Mouse (Mus musculus): ENCODE measurements around the gene March7. TPM values are rescaled to one million over a fixed set of nuclear protein-coding genes. Genes with fewer than 3 reads are reported as not detected.
A peak's percentile ranks its signal among the peaks of the same experiment; 100 is the strongest.

March7 gene
- total RNA-seq, 2 experiments from 2014 or later = 64.7 to 67.3 TPM

DNA sequence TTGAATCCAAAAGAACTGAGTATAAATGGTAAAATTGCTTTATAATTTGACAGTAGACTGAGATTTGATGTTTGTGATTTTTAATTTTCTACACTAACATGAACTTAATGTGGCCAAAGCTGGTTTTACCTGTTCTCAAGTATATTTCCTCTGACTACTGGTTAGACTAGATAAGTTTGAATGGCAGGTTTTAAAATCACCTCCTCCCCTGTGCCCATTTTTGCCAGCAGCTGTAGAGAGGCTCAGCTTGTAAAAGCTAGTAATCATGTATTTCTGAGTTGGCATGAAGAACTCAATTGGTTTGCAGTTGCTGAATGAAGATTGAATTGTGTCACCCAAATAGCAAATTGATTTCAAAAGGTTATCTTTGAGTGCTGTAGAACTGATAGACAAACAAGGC, 2.8 kb downstream of the March7 start:
- DNase-seq (ENCODE audit: low spot score in 2 of 2) = no peak

DNA sequence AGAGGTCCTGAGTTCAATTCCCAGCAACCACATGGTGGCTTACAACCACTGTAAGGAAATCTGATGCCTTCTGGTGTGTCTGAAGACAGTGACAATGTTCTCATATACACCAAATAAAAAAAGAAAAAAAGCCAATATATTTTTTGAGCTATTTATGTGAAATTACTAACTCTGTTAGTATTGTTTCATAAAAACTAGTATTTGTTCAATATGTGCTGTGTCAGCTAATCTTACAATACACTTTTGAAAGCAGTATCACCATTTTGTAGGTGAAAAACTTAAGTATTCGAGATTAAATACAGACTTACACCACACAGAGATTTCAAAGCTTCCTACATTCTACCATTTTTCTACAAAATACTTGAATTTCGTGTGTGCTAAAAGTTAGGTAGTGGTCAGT, 5.0 kb downstream of the March7 start:
- DNase-seq (ENCODE audit: low spot score in 2 of 2) = no peak

DNA sequence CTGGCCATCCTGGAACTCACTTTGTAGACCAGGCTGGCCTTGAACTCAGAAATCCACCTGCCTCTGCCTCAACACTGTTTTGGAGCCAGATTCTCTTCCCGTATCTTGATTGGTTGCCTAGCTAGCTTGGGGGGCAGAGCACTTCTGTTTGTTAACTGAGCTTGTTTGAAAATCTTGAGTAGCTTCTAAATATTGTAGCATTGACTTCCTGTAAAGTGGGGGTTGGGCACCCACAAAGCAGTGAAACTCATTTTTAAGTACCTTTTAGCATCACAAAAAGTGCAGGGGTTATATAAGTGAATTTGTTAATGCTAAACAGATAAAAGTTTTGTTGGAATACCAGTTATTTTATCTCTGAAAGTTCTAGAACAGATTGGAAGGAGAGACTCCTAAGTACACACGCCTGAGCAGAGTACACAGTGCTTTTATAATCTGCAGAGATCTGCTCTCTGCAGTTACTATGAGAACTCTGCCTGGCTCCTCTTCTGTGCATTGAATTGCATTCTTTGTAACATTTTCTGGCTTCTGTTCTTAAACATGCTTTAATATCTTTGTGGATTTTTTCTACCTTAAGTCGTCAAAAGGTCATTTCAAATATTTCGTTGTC, 7.0 kb downstream of the March7 start:
- DNase-seq (ENCODE audit: low spot score in 2 of 2) = no peak

DNA sequence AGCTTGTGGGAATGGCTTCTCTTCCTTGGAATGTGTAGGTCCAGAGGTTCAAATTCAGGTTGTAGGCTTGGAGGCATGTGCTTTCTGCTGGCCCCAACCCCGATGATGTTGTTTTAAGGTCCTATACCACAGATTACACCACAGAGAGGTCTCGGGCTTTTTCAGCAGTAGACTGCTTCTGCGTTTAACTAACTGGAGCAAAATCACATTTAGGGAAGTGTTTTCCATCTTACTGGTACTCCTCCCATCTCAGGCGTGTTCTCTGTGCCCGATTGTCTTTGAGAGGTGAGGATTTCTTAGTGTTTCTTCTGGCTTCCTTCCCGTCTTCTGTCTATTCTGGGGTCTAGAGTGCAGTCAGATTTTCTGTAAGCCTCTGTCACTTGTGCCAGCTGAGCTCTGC, 7.9 kb downstream of the March7 start:
- no peak for DNase-seq (ENCODE audit: low spot score in 2 of 2)

DNA sequence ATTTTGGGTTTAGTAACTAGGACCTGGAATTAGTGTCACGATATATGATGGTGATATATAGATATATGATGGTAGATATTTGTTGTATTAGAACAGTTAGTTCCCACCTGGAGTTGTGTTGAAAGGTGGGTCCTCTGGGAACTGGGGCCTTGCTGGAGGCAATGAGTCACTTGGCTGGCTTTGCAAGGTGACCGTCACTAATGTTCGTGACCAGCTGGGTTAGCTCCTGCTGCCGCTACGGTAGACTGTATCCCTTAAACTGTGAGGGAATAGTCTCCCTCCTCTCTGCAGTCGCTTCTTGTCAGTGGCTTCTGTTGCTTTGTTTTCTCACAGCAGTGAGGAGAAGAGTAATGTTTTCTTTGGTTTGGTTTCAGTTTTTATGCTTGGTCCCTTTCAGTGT, 11.5 kb downstream of the March7 start:
- DNase-seq (ENCODE audit: low spot score in 2 of 2) = no peak

DNA sequence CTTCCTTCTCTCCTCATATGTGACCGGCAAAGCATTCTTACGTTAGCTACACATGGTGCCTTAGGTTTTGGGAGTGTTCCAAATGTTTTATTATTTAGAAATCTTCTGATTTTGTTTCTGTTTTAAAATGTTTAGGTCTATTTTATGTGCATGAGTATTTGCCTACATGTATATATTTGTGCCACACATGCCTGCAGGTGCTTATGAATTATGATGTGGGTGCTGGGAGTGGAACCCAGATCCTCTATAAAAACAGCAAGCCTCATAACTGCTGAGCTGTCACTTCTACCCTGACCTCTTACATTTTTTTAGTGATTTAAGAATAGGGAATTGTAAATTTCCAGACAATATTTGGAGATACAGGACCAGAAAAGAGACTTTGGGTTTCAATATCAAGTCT, 12.3 kb downstream of the March7 start:
- DNase-seq (ENCODE audit: low spot score in 2 of 2) = no peak

DNA sequence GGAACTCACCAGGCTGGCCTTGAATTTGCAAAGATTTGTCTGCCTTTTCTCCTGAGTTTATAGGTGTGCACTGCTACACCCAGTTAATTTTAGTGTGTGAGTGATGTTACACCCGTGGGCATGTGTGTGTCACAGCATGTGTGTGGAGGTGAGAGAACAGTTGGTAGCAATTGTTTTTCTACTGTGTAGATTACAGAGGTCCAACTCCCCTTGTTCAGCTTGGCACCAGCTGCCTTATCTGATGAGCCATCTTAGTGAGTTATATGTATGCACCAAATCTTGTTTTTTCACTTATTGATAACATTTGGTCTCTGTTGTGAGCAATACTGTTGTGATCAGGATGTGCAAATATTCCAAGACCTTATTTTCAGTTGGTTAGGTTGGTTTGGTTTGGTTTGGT, 13.8 kb downstream of the March7 start:
- DNase-seq (ENCODE audit: low spot score in 2 of 2) = no peak

DNA sequence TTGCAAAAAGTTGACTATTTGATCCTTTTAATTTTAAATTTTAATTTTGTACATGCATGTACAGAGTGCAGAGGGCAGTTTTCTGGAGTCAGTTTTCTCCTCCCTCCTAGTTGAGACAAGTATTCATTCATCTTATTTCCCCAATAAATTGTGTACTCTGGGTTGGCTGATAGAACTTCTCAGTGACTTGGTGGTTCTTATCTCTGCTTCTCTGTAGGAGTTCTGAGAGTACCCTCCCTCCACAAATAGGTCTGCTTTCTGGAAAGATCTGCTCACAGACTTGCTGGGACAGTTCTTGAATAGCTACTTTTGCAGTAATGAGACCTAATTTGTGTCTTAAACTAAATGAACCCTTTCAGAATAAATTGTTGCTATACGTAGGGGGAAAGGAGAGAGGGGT, 18.8 kb downstream of the March7 start:
- DNase-seq (ENCODE audit: low spot score in 2 of 2) = no peak

DNA sequence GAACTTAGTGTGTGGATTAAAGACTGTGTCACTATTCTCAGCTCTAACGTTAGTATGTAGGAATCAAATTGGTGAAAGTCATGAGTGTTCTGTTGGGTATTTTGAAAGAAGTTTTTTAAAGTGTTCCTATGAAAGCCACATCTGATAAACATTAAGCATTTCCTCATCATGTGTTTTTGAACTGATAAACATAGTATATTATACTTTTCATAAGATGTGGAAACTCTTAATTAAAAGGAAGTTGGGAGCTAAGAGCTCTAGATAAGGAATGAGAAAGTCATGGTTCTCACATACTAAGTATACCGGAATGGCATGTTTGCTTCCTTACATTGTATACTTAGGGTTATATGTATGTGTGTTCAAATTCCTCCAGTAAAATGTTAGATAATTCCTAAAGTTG, 20.7 kb downstream of the March7 start:
- DNase-seq (ENCODE audit: low spot score in 2 of 2) = no peak

DNA sequence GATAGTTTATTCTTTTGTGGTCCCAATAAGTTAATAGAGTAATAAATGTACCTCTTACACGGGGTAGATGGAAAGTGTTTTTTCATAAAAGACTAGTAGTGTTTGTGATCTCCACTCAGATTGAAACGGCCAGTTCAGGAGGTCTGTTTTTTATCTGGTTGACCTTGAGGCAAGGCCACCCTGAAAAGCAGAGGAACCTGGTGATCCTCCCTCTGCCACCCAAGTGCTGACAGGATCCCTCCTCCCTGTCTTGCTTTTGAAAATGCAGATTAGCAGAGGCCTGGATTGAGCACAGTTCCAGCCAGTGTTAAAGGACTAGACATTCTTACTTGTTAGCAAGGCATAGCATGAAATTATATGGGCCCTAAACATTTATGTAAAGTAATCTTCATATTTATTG, 23.5 kb downstream of the March7 start:
- DNase-seq (ENCODE audit: low spot score in 2 of 2) = no peak

DNA sequence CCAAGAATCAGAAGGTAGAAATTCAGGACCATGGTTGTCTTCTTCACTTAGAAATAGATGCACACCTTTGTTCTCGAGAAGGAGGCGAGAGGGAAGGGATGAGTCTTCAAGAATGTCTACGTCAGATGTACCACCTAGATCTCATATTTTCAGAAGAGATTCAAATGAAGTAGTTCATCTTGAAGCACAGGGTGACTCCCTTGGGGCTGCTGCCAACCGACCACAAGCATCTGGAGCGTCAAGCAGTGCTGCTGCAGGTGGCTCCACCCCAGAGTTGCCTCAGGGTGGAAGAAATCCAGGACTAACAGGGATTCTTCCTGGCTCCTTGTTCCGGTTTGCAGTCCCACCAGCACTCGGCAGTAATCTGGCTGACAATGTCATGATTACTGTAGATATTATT, 24.8 kb downstream of the March7 start:
- DNase-seq (ENCODE audit: low spot score in 2 of 2) = no peak

DNA sequence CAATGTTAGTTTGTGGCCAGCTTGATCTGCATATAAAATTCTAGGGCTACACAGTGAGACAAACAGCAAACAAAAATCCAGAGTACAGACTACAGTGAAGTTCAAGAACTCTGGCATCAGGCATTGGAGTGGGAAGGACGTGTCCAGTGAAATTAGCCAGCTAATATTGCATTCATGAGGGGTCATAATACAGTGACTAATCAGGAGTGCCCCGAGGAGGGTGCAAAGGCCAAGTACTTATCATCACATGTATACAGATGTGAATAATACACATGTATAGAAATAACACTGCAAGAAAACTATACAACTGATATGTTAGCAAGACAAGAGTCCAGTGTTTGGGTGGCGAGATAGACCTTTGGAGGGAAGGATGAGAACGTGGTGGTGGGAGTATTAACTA, 43.1 kb downstream of the March7 start:
- DNase-seq (ENCODE audit: low spot score in 2 of 2) = no peak

DNA sequence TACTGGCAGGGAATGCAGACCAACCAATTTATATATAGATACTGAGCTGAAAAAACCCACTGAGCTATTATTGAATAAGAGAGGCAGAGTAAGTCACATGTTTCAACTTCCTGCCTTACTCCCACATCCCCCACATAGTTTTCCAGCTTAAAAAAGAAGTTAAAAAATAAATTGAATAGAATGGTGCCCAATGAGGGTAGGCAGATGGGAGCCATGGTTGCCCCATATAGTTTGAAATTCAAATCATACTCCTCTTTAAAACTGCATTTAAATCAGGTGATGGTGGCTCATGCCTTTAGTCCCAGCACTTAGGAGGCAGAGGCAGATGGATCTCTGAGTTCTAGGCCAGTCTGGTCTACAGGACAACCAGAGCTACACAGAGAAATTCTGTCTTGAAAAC, 43.8 kb downstream of the March7 start:
- no peak for DNase-seq (ENCODE audit: low spot score in 2 of 2)

DNA sequence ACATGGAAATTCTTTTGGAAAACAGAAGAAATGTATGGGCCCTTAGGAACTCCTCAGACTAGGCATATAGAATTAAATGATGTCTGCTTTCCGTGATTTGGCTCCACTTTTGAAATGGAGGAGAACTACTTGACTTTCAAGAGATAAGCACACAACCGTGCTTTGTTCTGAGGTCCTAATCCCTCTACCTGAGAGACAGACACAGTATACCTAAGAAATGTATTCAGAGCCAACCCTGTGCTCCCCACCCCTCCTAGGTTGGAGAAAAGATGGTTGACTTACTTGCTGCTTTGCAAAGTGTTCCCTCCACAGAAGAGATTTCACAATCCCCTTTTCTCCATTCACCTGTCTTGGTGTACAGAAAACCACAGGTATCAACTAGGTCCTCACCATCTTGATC, 47.1 kb downstream of the March7 start:
- DNase-seq (ENCODE audit: low spot score in 2 of 2) = no peak

DNA sequence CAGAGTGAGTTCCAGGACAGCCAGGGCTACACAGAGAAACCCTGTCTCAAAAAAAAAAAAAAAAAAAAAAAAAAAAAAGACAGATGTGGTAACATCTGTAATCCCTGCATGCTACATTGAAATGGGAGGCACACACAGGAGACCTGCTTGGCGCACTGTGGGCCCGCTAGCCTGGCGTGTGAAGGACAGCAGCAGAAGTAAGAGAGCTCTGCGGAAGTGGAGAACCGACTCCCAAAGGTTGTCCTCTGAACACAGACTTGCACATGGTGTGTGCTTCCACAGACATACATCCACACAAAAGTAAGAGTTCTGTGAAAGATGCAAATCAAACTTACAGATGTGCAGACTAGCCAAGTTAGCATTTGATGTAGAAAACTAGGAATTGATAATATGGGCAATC, 49.5 kb downstream of the March7 start:
- DNase-seq (ENCODE audit: low spot score in 2 of 2) = no peak

DNA sequence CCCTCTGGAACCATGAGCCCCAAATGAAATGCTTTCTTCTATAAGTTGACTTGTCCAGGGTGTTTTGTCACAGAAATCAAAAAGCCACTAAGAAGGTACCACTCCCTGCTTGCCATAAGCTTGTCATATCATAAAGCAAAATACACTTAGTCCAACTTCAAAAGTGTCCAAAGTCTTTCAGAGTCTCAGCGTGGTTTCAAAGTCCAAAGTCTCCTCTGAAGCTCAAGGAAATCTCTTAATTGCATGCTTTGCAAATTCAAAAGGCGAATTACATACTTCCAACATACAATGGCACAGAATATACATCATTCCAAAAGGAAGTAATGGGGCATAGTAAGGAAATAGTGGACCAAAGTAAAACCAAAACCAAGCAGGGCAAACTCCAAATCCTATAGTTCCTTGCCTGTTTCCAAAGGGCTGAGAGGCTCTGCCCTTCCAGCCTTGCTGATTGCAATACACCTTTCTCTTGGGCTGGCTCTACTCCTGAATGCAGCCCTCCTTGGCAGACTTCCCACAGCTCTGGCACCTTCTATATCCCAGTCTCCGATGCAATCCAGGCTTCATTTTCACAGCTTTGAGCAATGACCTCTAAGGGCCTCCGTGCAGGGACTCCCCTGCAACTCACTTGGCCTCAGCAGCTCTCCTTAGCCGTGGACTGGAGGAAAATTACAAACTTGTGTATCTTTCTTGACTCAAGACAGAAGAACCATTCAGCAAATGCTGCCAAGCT, 51.1 kb downstream of the March7 start:
- no peak for DNase-seq (ENCODE audit: low spot score in 2 of 2)

DNA sequence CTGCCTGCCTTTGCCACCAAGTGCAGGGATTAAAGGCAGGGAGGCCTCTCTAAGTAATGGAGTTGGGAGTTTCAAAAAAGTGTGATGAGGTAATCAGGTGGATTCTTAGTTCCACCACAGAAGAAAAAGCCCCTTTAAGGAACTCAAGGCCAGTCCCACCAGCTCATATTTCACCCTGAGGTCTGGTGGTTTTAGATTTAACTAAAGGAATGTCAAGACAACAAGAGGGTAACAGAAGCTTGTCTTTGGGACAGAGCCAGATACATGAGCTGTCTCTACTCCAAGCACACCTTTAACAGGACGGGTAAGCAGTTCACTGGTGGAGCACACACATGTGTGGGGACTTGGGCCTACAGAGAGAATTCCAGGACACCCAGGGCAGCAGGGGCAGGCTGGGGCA, 57.9 kb downstream of the March7 start:
- DNase-seq (ENCODE audit: low spot score in 2 of 2) = no peak

DNA sequence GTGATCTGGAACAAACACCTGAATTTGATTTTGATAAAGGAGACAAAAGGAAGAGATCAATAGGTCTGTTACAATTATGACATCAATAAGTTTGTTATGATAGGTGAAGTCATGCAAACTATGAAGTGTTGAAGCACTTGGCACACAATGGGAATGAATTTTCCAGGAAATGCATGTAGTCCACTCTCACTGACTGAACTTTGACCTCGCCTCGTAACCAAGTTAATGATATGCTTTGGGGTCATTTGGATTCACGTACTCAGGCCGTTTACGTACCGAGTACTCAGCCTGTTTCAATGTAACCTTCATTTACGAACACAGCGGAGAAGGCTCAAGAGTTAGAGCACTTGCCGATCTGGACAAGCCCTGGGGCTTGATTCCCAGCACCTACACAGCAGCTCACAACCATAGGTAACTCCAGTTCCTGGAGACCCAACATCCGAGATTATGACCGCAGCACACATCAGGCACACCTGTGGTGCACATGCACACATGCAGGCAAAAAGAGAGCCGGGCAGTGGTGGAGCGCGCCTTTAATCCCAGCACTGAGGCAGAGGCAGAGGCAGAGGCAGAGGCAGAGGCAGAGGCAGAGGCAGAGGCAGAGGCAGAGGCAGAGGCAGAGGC, 60.3 kb downstream of the March7 start:
- no peak for DNase-seq (ENCODE audit: low spot score in 2 of 2)

DNA sequence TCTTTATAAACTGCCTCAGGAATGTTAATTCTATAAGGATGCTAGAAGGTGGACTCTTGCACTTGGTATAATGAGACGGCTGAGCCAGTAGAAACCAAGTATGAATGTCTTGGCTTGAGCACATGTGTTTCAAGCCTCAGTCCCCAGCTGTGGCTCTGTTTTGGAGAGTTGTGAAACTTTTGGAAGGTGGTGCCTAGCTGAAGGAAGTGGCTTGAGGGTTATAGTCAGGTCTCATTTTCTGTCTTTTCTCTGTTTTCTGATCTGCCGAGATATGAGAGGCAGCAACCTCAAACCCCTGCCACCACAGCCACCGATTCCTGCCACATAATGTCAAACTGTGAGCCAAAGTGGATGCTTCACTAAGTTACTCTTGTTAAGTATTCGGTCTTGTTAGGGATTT, 68.9 kb downstream of the March7 start:
- DNase-seq (ENCODE audit: low spot score in 2 of 2) = no peak

DNA sequence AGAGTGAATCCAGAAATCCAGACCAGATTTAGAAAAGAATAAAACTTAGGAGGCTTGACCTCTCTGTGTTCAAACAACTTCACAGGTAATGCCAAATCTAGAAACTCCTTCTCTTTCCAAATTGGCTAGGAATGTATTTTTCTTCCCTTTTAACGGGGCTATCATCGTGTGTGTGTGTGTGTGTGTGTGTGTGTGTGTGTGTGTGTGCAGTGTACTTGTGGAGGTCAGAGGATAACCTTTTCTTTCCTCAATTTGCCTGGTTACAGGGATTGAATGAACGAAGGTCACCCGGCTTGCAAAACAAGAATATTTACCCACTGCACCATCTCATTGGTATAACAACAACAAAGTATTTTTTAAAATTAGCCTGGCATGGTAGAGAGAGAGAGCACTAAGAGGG, 72.9 kb downstream of the March7 start:
- DNase-seq (ENCODE audit: low spot score in 2 of 2) = no peak

DNA sequence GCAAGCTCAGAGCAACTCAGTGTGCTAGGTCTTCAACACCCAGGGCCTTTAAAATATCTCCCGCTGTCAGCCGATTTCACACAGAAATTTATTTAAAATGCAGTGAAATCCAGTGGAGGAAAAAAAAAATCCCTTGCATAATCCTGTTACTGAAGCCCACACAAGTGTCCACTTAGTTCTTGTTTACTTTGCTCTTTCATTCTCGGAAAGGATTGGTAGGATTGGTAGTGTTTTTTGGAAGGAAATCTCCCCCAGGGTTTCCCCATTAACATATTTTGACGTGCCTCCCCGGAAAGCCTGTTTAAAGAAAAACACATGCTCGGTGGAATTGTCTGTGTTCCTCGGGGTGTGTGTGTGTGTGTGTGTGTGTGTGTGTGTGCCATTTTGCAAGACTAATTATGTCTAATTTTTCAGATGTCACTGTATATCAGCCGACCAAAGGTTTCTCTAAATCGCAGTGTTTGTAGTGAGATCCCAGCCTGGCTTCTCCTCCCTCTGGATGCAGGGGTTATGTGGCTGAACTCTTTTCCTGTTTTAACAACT, 73.6 kb downstream of the March7 start:
- DNase-seq (ENCODE audit: low spot score in 2 of 2) = peak in 1 of 2 experiments; percentile 13

DNA sequence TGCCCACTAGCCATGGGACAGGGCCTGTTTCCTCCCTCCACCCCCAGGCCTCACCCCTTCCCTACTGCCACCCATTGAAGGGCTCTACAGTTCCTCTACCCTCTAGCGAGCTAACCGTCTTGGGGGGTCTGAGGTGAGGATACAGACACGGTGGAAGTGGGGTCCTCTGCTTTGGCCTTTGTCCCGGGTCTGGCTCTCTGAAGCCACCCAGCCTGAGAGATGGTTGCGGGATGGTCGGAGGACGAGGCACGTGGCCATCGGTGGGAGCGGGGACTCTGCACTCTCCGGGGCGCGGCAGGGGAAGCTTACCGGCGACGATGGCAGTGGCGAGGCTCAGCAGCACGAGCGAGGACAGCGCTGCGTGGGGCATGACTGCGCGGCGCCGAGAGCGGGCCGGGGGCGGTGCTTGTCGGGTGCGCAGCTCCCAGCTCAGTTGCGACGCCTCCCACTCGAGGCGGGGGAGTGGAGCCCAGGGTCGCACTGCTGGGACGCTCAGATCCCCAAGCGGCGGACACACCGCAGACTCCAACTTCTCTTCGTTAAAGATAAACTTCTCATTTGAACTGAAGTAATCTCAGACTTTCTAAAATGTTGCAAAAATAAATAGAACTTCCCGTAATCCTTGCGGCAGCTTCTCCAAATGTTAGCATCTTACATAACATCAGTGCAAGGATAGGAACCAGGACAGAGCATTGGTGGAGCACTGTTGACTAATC, 74.2 kb downstream of the March7 start:
- DNase-seq (ENCODE audit: low spot score in 2 of 2) = peak; percentile 38 to 70
